Mouse (Mus musculus) myocyte (in vitro differentiated cells): ENCODE results near the gene Sox1. TPM values are rescaled to one million over a fixed set of nuclear protein-coding genes. Genes with fewer than 3 reads are reported as not detected.

Source experiments
- H3K27me3 ChIP-seq: one replicate; pipeline ENCODE4 v1.6.1; 2011; ENCODE audit not compliant: control insufficient read depth, insufficient read depth, insufficient read length
- H3K36me3 ChIP-seq: one replicate; pipeline ENCODE4 v1.6.1; 2011; ENCODE audit not compliant: control insufficient read depth, insufficient read depth
- H3K4me2 ChIP-seq: one replicate; pipeline ENCODE4 v1.6.1; 2011; ENCODE audit warnings: low read depth, control low read depth
- H3K4me3 ChIP-seq: one replicate; pipeline ENCODE4 v1.5.1; 2011; ENCODE audit warnings: mild to moderate bottlenecking, control low read depth, moderate library complexity
- H3K79me2 ChIP-seq: one replicate; pipeline ENCODE4 v1.6.1; 2011; ENCODE audit not compliant: control insufficient read depth, insufficient read depth
- H3ac ChIP-seq: one replicate; pipeline ENCODE4 v1.6.1; 2011; ENCODE audit not compliant: control insufficient read depth, insufficient read length
- CEBPB ChIP-seq: IDR thresholded peaks from 2 replicates; pipeline ENCODE4 v1.6.1; 2011; ENCODE audit warnings: mild to moderate bottlenecking, moderate library complexity; ENCODE audit not compliant: poor library complexity, insufficient read depth, severe bottlenecking
- E2F4 ChIP-seq: IDR thresholded peaks from one replicate; pipeline ENCODE4 v1.6.1; 2011; ENCODE audit warnings: mild to moderate bottlenecking, control low read depth, moderate library complexity; ENCODE audit not compliant: insufficient read depth
- MAX ChIP-seq: IDR thresholded peaks from one replicate; pipeline ENCODE4 v1.6.1; 2011; ENCODE audit warnings: low read depth, mild to moderate bottlenecking, control low read depth
- MYOD1 ChIP-seq, 3 experiments: IDR thresholded peaks; one replicate each; pipeline ENCODE4 v1.6.1; 2011; ENCODE audit warnings: control low read depth in 2 of 3, low read depth in 2 of 3, mild to moderate bottlenecking in 2 of 3, moderate library complexity in 1 of 3; ENCODE audit not compliant: insufficient read length in 2 of 3, control insufficient read depth in 1 of 3
- MYOG ChIP-seq, 3 experiments: IDR thresholded peaks; one replicate each; pipeline ENCODE4 v1.6.1; 2011; ENCODE audit warnings: control low read depth in 2 of 3, low read depth in 2 of 3, mild to moderate bottlenecking in 2 of 3; ENCODE audit not compliant: insufficient read length in 2 of 3, control insufficient read depth in 1 of 3, insufficient read depth in 1 of 3
- POLR2A ChIP-seq: IDR thresholded peaks from one replicate; pipeline ENCODE4 v1.6.1; 2011; ENCODE audit warnings: low read depth, mild to moderate bottlenecking, control low read depth, moderate library complexity; ENCODE audit not compliant: insufficient read length
- POLR2AphosphoS2 ChIP-seq: IDR thresholded peaks from one replicate; pipeline ENCODE4 v1.6.1; 2011; ENCODE audit warnings: low read depth, control low read depth; ENCODE audit not compliant: insufficient read length
- REST ChIP-seq: IDR thresholded peaks from one replicate; pipeline ENCODE4 v1.6.1; 2011; ENCODE audit warnings: mild to moderate bottlenecking, control low read depth, moderate library complexity; ENCODE audit not compliant: insufficient read depth, insufficient read length
- SRF ChIP-seq: IDR thresholded peaks from one replicate; pipeline ENCODE4 v1.6.1; 2011; ENCODE audit warnings: low read depth; ENCODE audit not compliant: control insufficient read depth, insufficient read length
- TCF12 ChIP-seq: IDR thresholded peaks from one replicate; pipeline ENCODE4 v1.6.1; 2011; ENCODE audit warnings: mild to moderate bottlenecking, control low read depth; ENCODE audit not compliant: poor library complexity, insufficient read depth, severe bottlenecking
- TCF3 ChIP-seq: IDR thresholded peaks from one replicate; pipeline ENCODE4 v1.6.1; 2011; ENCODE audit warnings: low read depth, control low read depth; ENCODE audit not compliant: insufficient read length
- USF1 ChIP-seq: IDR thresholded peaks from one replicate; pipeline ENCODE4 v1.6.1; 2011; ENCODE audit warnings: low read depth, mild to moderate bottlenecking, control low read depth, moderate library complexity
- polyA plus RNA-seq: library from polyadenylated mRNA; unstranded; fragments of >200 nt; fragmentation: generic; extraction: Trizol; gene quantifications from one replicate; pipeline ENCODE4 v1.2.1, GENCODE M21; 2012; ENCODE audit warnings: missing spikeins

The Sox1 gene
- polyA plus RNA-seq, 1 experiment: not detected

DNA sequence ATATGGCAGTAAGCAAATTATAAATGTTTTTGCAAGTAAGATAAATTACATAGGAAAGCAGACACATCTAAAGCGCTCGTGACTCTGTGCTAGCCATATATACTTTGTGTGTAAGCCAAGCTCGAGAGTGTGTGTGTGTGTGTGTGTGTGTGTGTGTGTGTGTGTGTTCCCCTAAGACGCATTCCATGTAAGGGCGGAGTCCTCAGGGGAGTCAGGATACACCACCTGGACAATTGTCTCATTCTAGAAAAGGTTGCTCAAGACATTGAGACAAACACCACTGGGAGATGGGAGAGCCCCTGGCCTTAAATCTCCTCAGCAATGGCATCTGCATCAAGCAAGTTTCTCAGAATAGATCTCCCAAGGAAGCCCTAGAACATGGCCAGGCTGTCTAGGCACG, 42.9 kb downstream of the Sox1 start:
- no peak for TF ChIP-seq USF1
- TF ChIP-seq MYOD1 (IDR thresholded peaks at IDR 0.05; ENCODE audit: control insufficient read depth in 1 of 3, insufficient read length in 2 of 3, low read depth in 2 of 3): no peak
- TF ChIP-seq CEBPB: no peak
- TF ChIP-seq POLR2AphosphoS2: no peak
- no peak for TF ChIP-seq POLR2A
- TF ChIP-seq E2F4: no peak
- TF ChIP-seq REST: no peak
- no peak for TF ChIP-seq MYOG (IDR thresholded peaks at IDR 0.05; ENCODE audit: control insufficient read depth in 1 of 3, insufficient read depth in 1 of 3, insufficient read length in 2 of 3, low read depth in 2 of 3)
- TF ChIP-seq TCF12: no peak
- no peak for TF ChIP-seq SRF
- no peak for TF ChIP-seq MAX
- TF ChIP-seq TCF3: no peak
- no peak overlapping the region for H3ac ChIP-seq
- H3K36me3 ChIP-seq: no peaks in the 10 kb centered on the region
- peaks cover 7% of the 10 kb centered on the region for H3K27me3 ChIP-seq
- H3K79me2 ChIP-seq: no peaks in the 10 kb centered on the region
- no peak overlapping the region for H3K4me3 ChIP-seq
- H3K4me2 ChIP-seq: no peak overlapping the region

DNA sequence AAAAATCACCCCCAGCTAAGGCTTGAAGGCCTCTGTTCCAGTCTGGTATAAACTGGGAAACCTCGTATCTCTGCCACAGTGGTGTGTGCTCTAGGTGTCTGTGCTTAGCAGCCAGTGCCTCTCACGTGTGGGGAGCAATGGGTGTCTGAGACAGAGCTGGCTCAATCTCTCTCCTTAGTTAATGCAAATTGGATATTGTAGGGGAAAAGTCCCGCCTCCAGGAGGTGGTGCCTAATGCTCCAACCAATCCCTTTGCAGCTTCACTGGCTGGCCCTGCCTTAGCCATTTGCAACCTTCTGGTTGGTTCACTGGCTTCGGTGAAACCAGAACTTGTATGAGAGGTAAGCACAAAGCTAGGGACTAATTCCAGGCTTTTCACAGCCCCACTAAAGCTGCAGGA, 43.9 kb downstream of the Sox1 start:
- Histone ChIP-seq H3K4me2 (no peak overlapping the region), H3K36me3 (no peaks in the 10 kb centered on the region)
- TF ChIP-seq TCF12 (no peak), MYOG (IDR thresholded peaks at IDR 0.05; ENCODE audit: control insufficient read depth in 1 of 3, insufficient read depth in 1 of 3, insufficient read length in 2 of 3, low read depth in 2 of 3) (no peak), CEBPB (no peak), USF1 (no peak)

DNA sequence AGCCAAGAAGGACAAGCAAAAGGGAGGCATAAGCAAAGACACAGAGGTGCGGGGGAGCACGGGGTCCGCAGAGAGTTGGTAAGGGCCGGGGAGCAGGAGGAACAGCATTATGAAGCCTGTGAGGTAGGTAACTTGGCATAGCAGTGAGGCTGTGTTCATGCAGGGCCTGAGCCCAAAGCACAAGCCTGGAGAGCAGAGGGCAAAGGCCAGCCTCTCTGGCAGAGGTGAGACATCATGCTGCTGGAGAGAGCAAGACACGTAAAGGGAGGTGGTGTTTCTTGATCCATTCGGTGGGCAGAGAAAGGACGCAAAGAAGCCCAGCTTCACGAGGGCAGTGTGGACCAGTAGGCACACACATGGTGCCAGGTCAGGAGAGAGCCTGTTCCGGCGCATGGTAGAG, 44.8 kb downstream of the Sox1 start:
- no peak for TF ChIP-seq POLR2A
- TF ChIP-seq USF1: no peak
- no peak for TF ChIP-seq MAX
- TF ChIP-seq REST: no peak
- no peak for TF ChIP-seq MYOD1 (IDR thresholded peaks at IDR 0.05; ENCODE audit: control insufficient read depth in 1 of 3, insufficient read length in 2 of 3, low read depth in 2 of 3)
- no peak for TF ChIP-seq CEBPB
- no peak for TF ChIP-seq E2F4
- TF ChIP-seq TCF3: no peak
- no peak for TF ChIP-seq POLR2AphosphoS2
- no peak for TF ChIP-seq SRF
- no peak for TF ChIP-seq TCF12
- no peak for TF ChIP-seq MYOG (IDR thresholded peaks at IDR 0.05; ENCODE audit: control insufficient read depth in 1 of 3, insufficient read depth in 1 of 3, insufficient read length in 2 of 3, low read depth in 2 of 3)
- H3K79me2 ChIP-seq: no peaks in the 10 kb centered on the region
- no peaks in the 10 kb centered on the region for H3K36me3 ChIP-seq
- H3K4me2 ChIP-seq: no peak overlapping the region
- H3ac ChIP-seq: no peak overlapping the region
- no peaks in the 10 kb centered on the region for H3K27me3 ChIP-seq
- H3K4me3 ChIP-seq: no peak overlapping the region

More for the DNA sequence above, 43.9 kb downstream of the Sox1 start:
- Histone ChIP-seq H3K4me3 (no peak overlapping the region), H3K79me2 (no peaks in the 10 kb centered on the region), H3K27me3 (no peaks in the 10 kb centered on the region), H3ac (no peak overlapping the region)

GRCm38 (mm10) chr8:12440997-12441396, 45.9 kb downstream of the Sox1 start:
- no peaks in the 10 kb centered on the region for H3K36me3 ChIP-seq
- no peaks in the 10 kb centered on the region for H3K27me3 ChIP-seq
- no peak overlapping the region for H3K4me3 ChIP-seq
- no peak overlapping the region for H3K4me2 ChIP-seq
- no peaks in the 10 kb centered on the region for H3K79me2 ChIP-seq
- no peak for TF ChIP-seq MYOG (IDR thresholded peaks at IDR 0.05; ENCODE audit: control insufficient read depth in 1 of 3, insufficient read depth in 1 of 3, insufficient read length in 2 of 3, low read depth in 2 of 3)
- no peak for TF ChIP-seq REST
- TF ChIP-seq MAX: no peak
- no peak for TF ChIP-seq SRF
- no peak for TF ChIP-seq CEBPB
- TF ChIP-seq POLR2AphosphoS2: no peak
- no peak for TF ChIP-seq MYOD1 (IDR thresholded peaks at IDR 0.05; ENCODE audit: control insufficient read depth in 1 of 3, insufficient read length in 2 of 3, low read depth in 2 of 3)
- TF ChIP-seq USF1: no peak
- TF ChIP-seq TCF12: no peak
- TF ChIP-seq E2F4: no peak
- no peak for TF ChIP-seq POLR2A
- TF ChIP-seq TCF3: no peak
- H3ac ChIP-seq: no peak overlapping the region

GRCm38 (mm10) chr8:12445258-12445657, 50.2 kb downstream of the Sox1 start:
- no peaks in the 10 kb centered on the region for H3K27me3 ChIP-seq

More at GRCm38 (mm10) chr8:12445258-12445657, 50.2 kb downstream of the Sox1 start:
- Histone ChIP-seq H3K4me2 (no peak overlapping the region), H3K79me2 (no peaks in the 10 kb centered on the region), H3K36me3 (no peaks in the 10 kb centered on the region), H3ac (no peak overlapping the region), H3K4me3 (no peak overlapping the region)
- TF ChIP-seq TCF12: no peak
- no peak for TF ChIP-seq MAX
- TF ChIP-seq CEBPB: no peak
- TF ChIP-seq SRF: no peak
- TF ChIP-seq E2F4: no peak
- no peak for TF ChIP-seq REST
